Mouse (Mus musculus) retina, postnatal 7 days (tissue): ENCODE results near the gene Chst8.

Experiments used
- DNase-seq: peaks from one replicate; pipeline ENCODE4 v3.0.0-alpha.2; 2012; ENCODE audit warnings: low read depth, low spot score

Chst8 gene

GRCm38 (mm10) chr7:34752151-34752762 is 60.3 kb downstream of the Chst8 start:
- no peak for DNase-seq

GRCm38 (mm10) chr7:34750350-34750749 is 62.2 kb downstream of the Chst8 start:
- DNase-seq, result no peak

GRCm38 (mm10) chr7:34749753-34750152 is 62.8 kb downstream of the Chst8 start:
- no peak for DNase-seq

DNA sequence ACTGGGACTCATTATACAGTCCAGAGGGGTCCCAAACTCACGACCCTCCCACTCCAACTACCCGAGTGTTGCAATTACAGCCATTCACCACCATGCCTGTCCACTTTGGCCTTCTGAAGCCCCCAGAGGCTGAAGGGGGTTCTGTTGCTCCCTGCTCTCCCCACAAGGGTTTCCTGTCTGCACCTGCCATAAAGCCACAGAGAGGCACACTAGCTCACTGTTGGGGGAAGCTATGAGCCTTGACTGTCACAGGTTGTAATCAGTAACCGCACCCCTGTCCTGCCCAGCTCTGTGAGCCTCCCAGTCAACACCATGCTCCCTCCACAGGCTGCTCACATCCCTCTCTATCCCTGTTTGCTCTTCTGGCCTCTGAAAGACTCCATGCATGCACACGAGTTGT is 64.0 kb downstream of the Chst8 start:
- no peak for DNase-seq

- no peak for DNase-seq
Measured at GRCm38 (mm10) chr7:34747661-34748060, 64.8 kb downstream of the Chst8 start.

DNA sequence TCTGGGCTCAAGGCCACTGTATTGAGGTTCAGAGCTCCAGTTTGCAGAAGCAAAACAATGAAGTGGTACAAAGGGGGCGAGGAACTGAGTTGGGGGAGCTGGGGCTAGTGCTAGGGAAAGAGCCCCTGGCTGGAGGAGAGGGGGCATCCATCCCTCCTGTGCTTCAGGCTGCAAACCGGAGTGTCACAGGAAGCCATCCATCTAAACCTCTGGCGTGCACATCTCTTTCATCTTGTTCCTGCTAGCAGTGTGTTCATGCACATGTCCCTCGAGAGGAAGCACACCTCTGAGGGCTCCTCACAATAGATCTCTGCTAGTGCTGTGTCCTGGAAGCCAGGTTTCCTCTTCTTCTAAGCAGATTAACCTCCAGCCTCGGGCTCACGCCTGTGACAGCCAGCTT is 65.9 kb downstream of the Chst8 start:
- no peak for DNase-seq

GRCm38 (mm10) chr7:34746165-34746564 is 66.3 kb downstream of the Chst8 start:
- no peak for DNase-seq

- no peak for DNase-seq
Measured at GRCm38 (mm10) chr7:34745426-34745825, 67.1 kb downstream of the Chst8 start.

GRCm38 (mm10) chr7:34744994-34745393 is 67.5 kb downstream of the Chst8 start:
- no peak for DNase-seq

DNA sequence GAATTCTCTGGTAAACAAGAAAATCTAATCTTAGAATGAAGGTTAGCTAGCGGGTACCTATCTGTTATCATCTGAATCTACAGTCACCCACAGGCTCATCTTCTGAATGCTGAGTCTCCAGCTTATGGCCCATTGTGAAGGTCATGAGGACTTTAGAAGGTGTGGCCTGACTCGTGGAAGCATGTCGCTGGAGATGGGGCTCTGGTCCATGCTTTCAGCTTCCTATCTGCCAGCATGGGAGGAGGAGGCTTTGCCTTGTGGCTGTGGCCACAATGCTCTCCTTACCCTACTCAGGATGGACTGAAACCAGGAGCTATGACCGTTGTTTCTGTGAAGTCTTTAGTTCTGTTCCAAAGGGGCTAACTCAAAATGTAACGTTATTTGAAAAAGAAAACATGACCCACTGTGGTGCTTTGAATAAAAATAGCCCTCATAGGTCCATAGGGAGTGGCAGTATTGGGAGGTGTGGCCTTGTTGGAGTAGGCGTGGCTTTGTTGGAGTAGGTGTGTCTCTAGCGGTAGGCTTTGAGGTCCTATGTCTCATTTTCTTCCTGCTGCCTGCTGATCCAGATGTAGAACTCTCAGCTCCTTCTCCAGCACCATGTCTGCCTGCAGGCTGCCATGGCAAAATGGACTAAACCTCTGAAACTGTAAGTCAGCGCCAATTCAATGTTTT is 69.0 kb downstream of the Chst8 start:
- DNase-seq, result no peak

GRCm38 (mm10) chr7:34739371-34739770 is 73.1 kb downstream of the Chst8 start:
- DNase-seq, result no peak

- DNase-seq, result no peak
Measured at GRCm38 (mm10) chr7:34737206-34737605, 75.3 kb downstream of the Chst8 start.

DNA sequence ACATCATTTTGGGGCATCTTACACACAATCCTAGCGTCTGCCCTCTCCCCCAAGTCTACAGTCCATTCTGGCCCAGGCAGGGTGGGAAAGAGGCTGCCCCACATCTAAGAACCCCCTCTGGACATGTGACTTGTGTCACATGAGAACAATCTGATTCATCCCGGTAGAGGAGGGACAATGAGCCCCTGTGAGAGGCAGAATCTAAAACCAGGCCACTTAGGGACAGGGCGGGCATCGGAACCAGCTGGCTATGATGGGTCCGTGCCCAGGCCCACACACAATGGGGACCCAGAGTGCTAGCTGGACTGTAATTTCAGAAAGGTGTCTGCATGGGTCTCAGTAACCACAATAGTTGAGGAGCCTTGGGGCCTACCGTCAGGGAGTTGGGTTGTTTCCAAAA is 78.2 kb downstream of the Chst8 start:
- no peak for DNase-seq

DNA sequence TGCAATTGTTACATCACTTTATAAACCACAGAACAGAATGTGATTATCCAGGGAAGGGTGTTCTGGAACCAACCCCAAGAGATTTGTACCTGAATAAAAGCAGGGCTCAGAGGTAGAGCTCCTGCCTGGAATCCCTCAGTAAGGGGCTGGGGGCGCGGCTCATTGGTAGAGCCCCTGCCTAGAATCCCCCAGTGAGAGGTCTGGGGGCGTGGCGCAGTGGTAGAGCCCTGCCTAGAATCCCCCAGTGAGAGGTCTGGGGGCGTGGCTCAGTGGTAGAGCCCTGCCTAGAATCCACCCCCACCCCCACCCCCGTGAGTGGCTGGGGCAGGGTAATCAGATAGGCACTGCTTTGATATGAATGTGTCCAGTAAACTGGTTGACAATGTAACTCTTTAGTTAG is 83.6 kb downstream of the Chst8 start:
- no peak for DNase-seq

- DNase-seq, result no peak
Measured at GRCm38 (mm10) chr7:34725206-34725605, 87.3 kb downstream of the Chst8 start.

- DNase-seq, result no peak
Measured at GRCm38 (mm10) chr7:34722551-34723230, 89.8 kb downstream of the Chst8 start.

- DNase-seq, result no peak
Measured at GRCm38 (mm10) chr7:34722151-34722550, 90.4 kb downstream of the Chst8 start.

DNA sequence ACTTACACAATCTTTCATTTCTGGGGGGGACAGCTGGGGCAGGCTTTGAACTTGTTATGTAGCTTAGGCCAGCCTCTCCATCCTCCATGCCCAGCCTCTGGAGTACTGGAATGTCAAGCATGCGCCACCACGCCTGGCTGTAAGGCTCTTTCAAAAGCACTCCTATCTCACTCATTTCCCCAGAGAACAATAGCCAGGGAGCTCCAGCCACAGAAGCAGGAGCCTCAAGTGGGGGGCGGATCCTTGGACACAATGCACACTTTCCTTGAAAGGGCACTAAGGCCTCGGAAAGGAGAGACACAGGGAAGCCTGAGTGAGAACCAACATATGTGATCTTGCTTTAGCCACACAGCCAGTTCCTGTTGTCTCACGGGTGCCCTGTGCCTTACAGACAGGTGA is 90.9 kb downstream of the Chst8 start:
- no peak for DNase-seq

DNA sequence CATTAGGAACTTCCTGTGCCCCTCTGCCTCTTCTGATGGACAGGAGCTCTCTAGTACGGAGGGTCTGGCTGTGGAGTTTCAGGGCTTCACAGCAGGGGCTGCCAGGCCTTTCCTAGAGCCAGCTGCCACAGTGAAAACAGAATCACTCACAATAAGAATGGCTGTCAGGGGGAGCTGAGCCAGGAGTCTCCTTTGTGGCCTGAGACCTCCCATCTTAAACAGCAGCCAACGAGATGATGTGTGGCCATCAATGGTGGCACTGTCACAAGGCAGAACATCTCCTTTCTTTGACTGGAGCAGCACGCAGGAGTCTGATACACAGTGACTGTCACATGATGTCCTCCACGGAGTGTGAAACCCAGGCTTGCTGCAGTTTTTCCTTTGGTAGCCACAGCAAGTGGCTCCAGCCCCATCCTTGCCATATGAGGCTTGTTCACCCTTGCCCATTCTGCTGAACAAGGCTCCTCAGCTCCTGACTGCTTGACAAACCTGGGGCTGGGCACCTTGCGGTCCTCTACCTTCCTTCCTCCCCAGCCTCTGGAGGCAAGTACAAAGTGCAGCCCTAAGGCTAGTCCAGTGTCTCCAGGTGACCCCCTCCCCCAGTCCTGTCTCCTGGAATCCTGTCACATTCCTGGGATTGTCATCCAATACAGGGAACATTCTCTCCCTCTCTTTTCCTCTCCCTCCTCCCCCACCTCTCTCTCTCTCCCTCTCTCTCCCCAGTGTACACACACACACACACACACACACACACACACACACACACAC is 91.4 kb downstream of the Chst8 start:
- no peak for DNase-seq

GRCm38 (mm10) chr7:34719599-34719998 is 92.9 kb downstream of the Chst8 start:
- DNase-seq, result peak; percentile 42

DNA sequence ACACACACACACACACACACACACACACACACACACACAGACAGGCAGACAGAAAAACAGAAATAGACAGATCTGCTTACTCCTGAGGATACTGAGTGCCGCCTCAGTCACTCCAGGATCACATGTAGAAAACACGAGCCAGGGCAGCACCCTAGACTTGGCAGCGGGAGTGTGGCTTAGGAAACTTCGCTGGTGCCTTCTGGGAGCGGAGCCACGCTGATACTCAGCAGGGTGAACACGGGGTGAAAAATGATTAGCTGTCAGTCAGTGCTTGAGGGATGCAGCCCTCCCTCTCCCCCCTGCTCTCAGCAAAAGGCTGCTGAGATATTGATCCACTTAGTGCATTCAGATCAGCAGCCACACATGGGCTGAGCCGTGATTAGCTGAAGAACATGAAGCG is 93.9 kb downstream of the Chst8 start:
- no peak for DNase-seq

- DNase-seq, result no peak
Measured at GRCm38 (mm10) chr7:34717161-34717810, 95.2 kb downstream of the Chst8 start.
